Mouse (Mus musculus): Measurements from ENCODE around the gene Trim40.
A peak's percentile ranks its signal among the peaks of the same experiment; 100 is the strongest.

Gene Trim40

DNA sequence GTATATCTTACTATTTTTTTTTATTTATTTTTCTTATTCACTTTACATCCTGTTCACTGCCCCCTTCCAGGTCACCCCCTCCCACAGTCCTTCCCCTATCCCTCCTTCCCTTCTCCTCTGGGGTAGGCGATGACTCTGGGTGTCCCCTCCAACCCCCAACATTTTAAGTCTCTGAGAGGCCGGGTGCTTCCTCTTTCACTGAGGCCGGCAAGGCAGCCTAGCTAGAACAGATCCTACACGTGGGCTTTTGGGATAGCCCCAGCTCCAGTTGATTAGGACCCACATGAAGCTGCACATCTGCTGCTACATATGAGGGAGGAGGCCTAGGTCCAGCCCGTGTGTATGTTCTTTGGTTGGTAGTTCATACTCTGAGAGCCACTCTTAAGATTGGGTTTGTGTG lies 50.9 kb downstream of the Trim40 start:
- no peak for DNase-seq

DNA sequence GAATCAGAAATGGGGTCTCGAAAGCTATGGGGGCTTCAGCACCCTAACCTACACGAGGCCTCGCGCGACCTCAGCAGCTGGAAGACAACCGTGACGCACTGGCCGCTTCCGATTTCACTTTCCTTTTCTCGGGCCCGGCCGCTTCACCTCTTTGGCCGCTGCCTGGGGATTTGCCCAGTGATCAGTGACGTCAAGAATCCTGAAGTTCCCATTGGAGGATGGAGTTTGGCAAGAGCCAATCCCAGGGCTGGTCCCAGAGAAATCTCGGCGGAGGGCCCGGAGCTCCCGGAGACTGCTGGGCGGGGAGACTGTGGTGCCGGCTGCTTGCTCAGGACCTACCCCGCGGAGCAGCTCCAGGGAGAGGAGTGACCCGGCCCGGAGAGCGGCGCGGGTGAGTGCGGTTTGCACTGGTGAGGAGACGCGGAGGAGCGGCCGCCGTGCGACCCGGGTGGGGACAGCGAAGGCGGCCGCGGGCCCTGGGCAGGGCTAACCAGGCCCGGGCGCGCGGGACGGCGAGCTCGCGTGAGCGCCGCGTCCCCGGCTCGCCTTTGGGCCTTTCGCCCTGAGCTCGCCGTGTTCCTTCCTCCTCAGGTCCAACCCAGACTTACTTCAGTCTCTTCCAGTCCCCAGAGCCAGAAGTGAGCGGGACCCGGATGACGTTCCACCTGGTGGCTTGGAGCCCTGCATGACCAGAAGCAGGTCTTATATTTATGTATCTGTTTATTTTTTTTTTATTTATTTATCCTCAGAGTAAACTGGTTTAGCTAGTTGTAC lies 52.9 kb downstream of the Trim40 start, which contains the start of gene Trim26:
TSS of gene Trim26 (plus strand) at position 261 of the 774 bp plus-strand sequence.
- peak; percentile 94 for DNase-seq

DNA sequence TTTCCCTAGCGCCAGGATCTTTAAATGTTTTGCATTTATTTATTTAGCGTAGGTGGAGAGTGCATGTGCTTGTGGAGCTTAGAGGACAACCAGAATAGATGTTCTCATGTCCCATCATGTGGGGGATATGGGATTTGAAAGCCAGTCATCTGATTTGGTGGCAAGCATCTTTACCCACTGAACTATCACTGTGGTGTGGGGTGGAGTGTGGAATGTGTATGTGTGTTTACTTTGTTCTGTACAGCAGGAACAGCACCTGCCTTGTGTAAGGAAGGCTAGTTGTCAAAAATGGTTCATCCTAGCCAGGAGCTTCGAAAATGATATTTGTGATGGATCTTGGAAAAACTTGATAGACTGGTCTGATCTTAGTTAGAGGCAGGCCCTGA lies 53.5 kb downstream of the Trim40 start:
- no peak for DNase-seq

DNA sequence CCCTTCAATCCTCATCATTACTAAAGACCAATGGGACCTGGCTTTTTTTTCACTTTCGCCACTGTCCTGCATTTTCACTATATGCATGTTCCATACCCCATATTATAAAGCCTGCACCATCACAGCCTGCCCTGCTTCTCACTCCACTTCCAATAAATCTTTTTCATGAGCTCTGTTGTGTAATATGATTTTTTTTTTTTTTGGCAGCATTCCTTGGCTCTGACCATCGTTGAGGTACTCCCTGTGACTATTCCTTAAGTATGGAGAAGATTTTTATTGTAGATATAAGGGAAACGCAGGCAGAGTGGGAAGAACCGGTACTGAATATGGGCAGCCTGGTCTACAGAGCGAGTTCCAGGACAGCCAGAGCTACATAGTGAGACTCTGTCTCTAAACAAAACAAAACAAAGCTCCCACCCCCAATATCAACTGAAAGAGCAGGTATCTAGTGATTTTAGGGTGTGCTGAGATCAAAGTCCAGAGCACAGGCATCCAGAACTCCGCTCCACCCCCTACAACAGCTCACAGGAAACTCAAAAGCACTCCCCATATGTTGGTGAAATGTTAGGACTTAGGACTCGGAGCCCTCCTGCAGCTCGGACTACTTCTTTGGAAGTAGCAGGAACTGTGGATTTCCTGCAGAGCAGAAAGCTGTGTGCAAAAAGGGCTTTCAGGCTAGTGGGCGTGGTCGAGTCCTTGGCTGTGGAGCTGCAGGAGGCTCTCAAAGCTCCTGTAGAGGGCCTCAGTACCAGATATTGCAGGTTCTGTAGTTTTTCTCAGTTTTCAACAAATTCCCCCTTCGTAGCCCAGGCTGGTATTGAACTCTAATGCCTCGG lies 54.1 kb downstream of the Trim40 start:
- DNase-seq: peak; percentile 39

DNA sequence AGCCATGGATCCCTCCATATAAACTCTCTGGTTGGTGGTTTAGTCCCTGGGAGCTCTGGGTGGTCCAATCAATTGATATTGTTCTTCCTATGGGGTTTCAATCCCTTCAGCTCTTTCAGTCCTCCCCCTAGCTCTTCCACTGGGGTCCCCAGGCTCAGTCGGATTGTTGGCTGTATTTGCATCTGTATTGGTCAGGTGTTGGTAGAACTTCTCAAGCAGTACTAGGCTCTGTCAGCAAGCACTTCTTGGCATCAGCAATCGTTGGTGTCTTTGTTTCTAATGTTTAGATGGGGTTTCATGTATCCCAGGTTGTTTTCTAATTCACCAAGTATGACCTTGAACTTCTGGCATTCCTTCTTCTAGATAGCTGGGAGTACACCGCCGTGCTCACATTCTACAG lies 57.2 kb downstream of the Trim40 start:
- DNase-seq: no peak
